9 mouse cellular contexts compared by ENCODE assay signal in genomic region chr4:149966252-149966651, GRCm38 (mm10). TPM values are rescaled to one million over a fixed set of nuclear protein-coding genes. Genes with fewer than 3 reads are reported as not detected.
DNase-seq lines count a peak whose midpoint lies in the region; ATAC-seq and TF ChIP-seq lines count a peak whose summit lies in the region.
"Had no signal": no experiment of that assay in that cellular context is flagged by ENCODE, and none has a peak within 500 bp of the region (broad histone marks: within the 10 kb centered on the region; RNA-seq: fewer than 3 reads in every experiment).

No protein-coding gene starts in this region.

- TF ChIP-seq CTCF in lung, embryonic 14.5 days (IDR thresholded peaks at IDR 0.05; ENCODE audit: low read depth) = no peak

- no peak overlapping the region for H3K27ac ChIP-seq in hindbrain, embryonic 16.5 days (ENCODE audit: low read depth, low read length)
- H3K27ac ChIP-seq in hindbrain, embryonic 12.5 days = no peak overlapping the region
- H3K27ac ChIP-seq in embryonic facial prominence, embryonic 15.5 days (replicated peaks) = no peak overlapping the region
- no peak overlapping the region for H3K27ac ChIP-seq in lung, embryonic 14.5 days (ENCODE audit: low read depth)
- H3K27ac ChIP-seq in midbrain, embryonic 10.5 days (replicated peaks) = no peak overlapping the region
- H3K27ac ChIP-seq: liver, embryonic 15.5 days had no signal

- no peaks in the 10 kb centered on the region for H3K9me3 ChIP-seq in hindbrain, embryonic 16.5 days (ENCODE audit: control insufficient read depth, low read length)
- no peaks in the 10 kb centered on the region for H3K9me3 ChIP-seq in hindbrain, embryonic 12.5 days (replicated peaks)
- H3K9me3 ChIP-seq in embryonic facial prominence, embryonic 15.5 days (replicated peaks) = no peaks in the 10 kb centered on the region
- H3K9me3 ChIP-seq in lung, embryonic 14.5 days (ENCODE audit: low read depth, low read length) = no peaks in the 10 kb centered on the region
- no peaks in the 10 kb centered on the region for H3K9me3 ChIP-seq in midbrain, embryonic 10.5 days (replicated peaks)
- H3K9me3 ChIP-seq: liver, embryonic 15.5 days had no signal

- no peaks in the 10 kb centered on the region for H3K36me3 ChIP-seq in hindbrain, embryonic 16.5 days (ENCODE audit: control insufficient read depth, insufficient read depth, low read length)
- H3K36me3 ChIP-seq in hindbrain, embryonic 12.5 days = no peaks in the 10 kb centered on the region
- H3K36me3 ChIP-seq in embryonic facial prominence, embryonic 15.5 days = no peaks in the 10 kb centered on the region
- H3K36me3 ChIP-seq in lung, embryonic 14.5 days (ENCODE audit: insufficient read depth) = no peaks in the 10 kb centered on the region
- H3K36me3 ChIP-seq in midbrain, embryonic 10.5 days = no peaks in the 10 kb centered on the region
- H3K36me3 ChIP-seq: liver, embryonic 15.5 days had no signal

- no peak overlapping the region for H3K4me2 ChIP-seq in hindbrain, embryonic 16.5 days (ENCODE audit: low read length)
- H3K4me2 ChIP-seq in hindbrain, embryonic 12.5 days (replicated peaks) = no peak overlapping the region
- no peak overlapping the region for H3K4me2 ChIP-seq in embryonic facial prominence, embryonic 15.5 days (replicated peaks)
- H3K4me2 ChIP-seq in lung, embryonic 14.5 days = no peak overlapping the region
- H3K4me2 ChIP-seq: liver, embryonic 15.5 days had no signal

- ATAC-seq in hindbrain, embryonic 16.5 days = peak; percentile 60; the same call in 1 of the 2 replicates
- ATAC-seq in hindbrain, embryonic 12.5 days (ENCODE audit: low FRiP score) = no peak
- ATAC-seq in embryonic facial prominence, embryonic 15.5 days (ENCODE audit: insufficient number of reproducible peaks, low FRiP score, low TSS enrichment, low read depth) = 0 out of 2 replicates have a peak, but pooled peaks have one; percentile 39
- ATAC-seq in lung, embryonic 14.5 days (ENCODE audit: insufficient read depth) = peak; percentile 47; the same call in 1 of the 2 replicates
- ATAC-seq in CD4-positive, CD25-positive, alpha-beta regulatory T cell, adult 4 months = no peak

- 45% methylated on average over 5 of the region's 5 CpGs for WGBS in hindbrain, embryonic 16.5 days
- WGBS in hindbrain, embryonic 12.5 days = 62% methylated on average over 5 of the region's 5 CpGs
- 39% methylated on average over 5 of the region's 5 CpGs for WGBS in embryonic facial prominence, embryonic 15.5 days
- WGBS in lung, embryonic 14.5 days = 48% methylated on average over 5 of the region's 5 CpGs
- WGBS in midbrain, embryonic 10.5 days = 87% methylated on average over 5 of the region's 5 CpGs

- H3K4me3 ChIP-seq in hindbrain, embryonic 16.5 days (ENCODE audit: low read length) = no peak overlapping the region
- no peak overlapping the region for H3K4me3 ChIP-seq in hindbrain, embryonic 12.5 days
- H3K4me3 ChIP-seq in embryonic facial prominence, embryonic 15.5 days (replicated peaks) = no peak overlapping the region
- H3K4me3 ChIP-seq in lung, embryonic 14.5 days (ENCODE audit: low read depth, low read length) = no peak overlapping the region
- no peak overlapping the region for H3K4me3 ChIP-seq in midbrain, embryonic 10.5 days
- H3K4me3 ChIP-seq: liver, embryonic 15.5 days had no signal

- DNase-seq in adrenal gland, postnatal 14 days = peak; percentile 85
- DNase-seq in lung, embryonic 14.5 days = peak; percentile 78
- DNase-seq in layer of hippocampus, adult 11-12 months (ENCODE audit: low spot score) = no peak
- no peak for DNase-seq in midbrain, embryonic 10.5 days (ENCODE audit: low spot score)

- H3K9ac ChIP-seq in hindbrain, embryonic 16.5 days (ENCODE audit: low read depth, low read length) = no peak overlapping the region
- H3K9ac ChIP-seq in hindbrain, embryonic 12.5 days = no peak overlapping the region
- no peak overlapping the region for H3K9ac ChIP-seq in embryonic facial prominence, embryonic 15.5 days
- H3K9ac ChIP-seq in lung, embryonic 14.5 days = no peak overlapping the region
- H3K9ac ChIP-seq: liver, embryonic 15.5 days had no signal

- no peaks in the 10 kb centered on the region for H3K27me3 ChIP-seq in hindbrain, embryonic 16.5 days (replicated peaks; ENCODE audit: control insufficient read depth, insufficient read depth, low read length)
- no peaks in the 10 kb centered on the region; the same call in 1 of the 2 replicates for H3K27me3 ChIP-seq in hindbrain, embryonic 12.5 days
- no peaks in the 10 kb centered on the region for H3K27me3 ChIP-seq in embryonic facial prominence, embryonic 15.5 days
- no peaks in the 10 kb centered on the region for H3K27me3 ChIP-seq in lung, embryonic 14.5 days (ENCODE audit: insufficient read depth, low read length)
- H3K27me3 ChIP-seq in midbrain, embryonic 10.5 days (ENCODE audit: low read depth, poor library complexity, severe bottlenecking) = peaks cover 38% of the 10 kb centered on the region

- H3K4me1 ChIP-seq in hindbrain, embryonic 16.5 days (ENCODE audit: control insufficient read depth, insufficient read depth, low read depth, low read length) = no peaks in the 10 kb centered on the region
- peaks cover 9% of the 10 kb centered on the region; the same call in 1 of the 2 replicates for H3K4me1 ChIP-seq in hindbrain, embryonic 12.5 days
- peaks cover 30% of the 10 kb centered on the region for H3K4me1 ChIP-seq in embryonic facial prominence, embryonic 15.5 days
- H3K4me1 ChIP-seq in lung, embryonic 14.5 days (ENCODE audit: insufficient read depth) = 0 out of 2 replicates have a peak, but pooled peaks cover 5% of the 10 kb centered on the region
- H3K4me1 ChIP-seq in midbrain, embryonic 10.5 days = no peaks in the 10 kb centered on the region; the same call in 1 of the 2 replicates

RNA-seq across cellular contexts. Expression of gene Spsb1, which starts 11.4 kb away (rescaled TPM):
- 10.1 TPM in 2 replicates for polyA plus RNA-seq in hindbrain, embryonic 16.5 days (2015; fragmentation: Nextera tagmentation; extraction: Ambion mirVana)
- polyA plus RNA-seq in hindbrain, embryonic 12.5 days (2016; fragmentation: Nextera tagmentation; extraction: Ambion mirVana) = 15.5 and 17.8 TPM in 2 replicates
- total RNA-seq in adrenal gland, postnatal 14 days (2021) = 24.7 and 29.6 TPM in 2 replicates
- polyA plus RNA-seq in embryonic facial prominence, embryonic 15.5 days (2015; fragmentation: Nextera tagmentation; extraction: Ambion mirVana) = 17.5 and 18.2 TPM in 2 replicates
- 17.0 and 17.1 TPM in 2 replicates for polyA plus RNA-seq in lung, embryonic 14.5 days (2014; fragmentation: Nextera tagmentation; extraction: Ambion mirVana)
- 1 to 10 TPM; 4.5 to 7.9 TPM for polyA plus RNA-seq in CD4-positive, CD25-positive, alpha-beta regulatory T cell, adult 4 months (2017; shearing (Covaris generic))
- 8.3 and 8.7 TPM in 2 replicates for polyA plus RNA-seq in midbrain, embryonic 10.5 days (2016; fragmentation: Nextera tagmentation; extraction: Ambion mirVana)

RNA-seq across cellular contexts. Expression of gene H6pd, which starts 42.6 kb away (rescaled TPM):
- polyA plus RNA-seq in hindbrain, embryonic 16.5 days (2015; fragmentation: Nextera tagmentation; extraction: Ambion mirVana) = 2.9 and 3.5 TPM in 2 replicates
- 5.4 and 5.8 TPM in 2 replicates for polyA plus RNA-seq in hindbrain, embryonic 12.5 days (2016; fragmentation: Nextera tagmentation; extraction: Ambion mirVana)
- 115 and 132 TPM in 2 replicates for total RNA-seq in adrenal gland, postnatal 14 days (2021)
- polyA plus RNA-seq in embryonic facial prominence, embryonic 15.5 days (2015; fragmentation: Nextera tagmentation; extraction: Ambion mirVana) = 12.1 and 12.2 TPM in 2 replicates
- 20.4 and 22.0 TPM in 2 replicates for polyA plus RNA-seq in lung, embryonic 14.5 days (2014; fragmentation: Nextera tagmentation; extraction: Ambion mirVana)
- polyA plus RNA-seq in CD4-positive, CD25-positive, alpha-beta regulatory T cell, adult 4 months (2017; shearing (Covaris generic)) = 1 to 10 TPM; 4.1 to 4.4 TPM
- 3.7 and 4.0 TPM in 2 replicates for polyA plus RNA-seq in midbrain, embryonic 10.5 days (2016; fragmentation: Nextera tagmentation; extraction: Ambion mirVana)

Comparison
In these comparisons a context has a peak if more than half of its experiments do, and no peak if none do; other contexts are left out.
1. ATAC-seq: peak in hindbrain, embryonic 16.5 days (single experiment), embryonic facial prominence, embryonic 15.5 days (single experiment) and lung, embryonic 14.5 days (single experiment); none in hindbrain, embryonic 12.5 days (single experiment) and CD4-positive, CD25-positive, alpha-beta regulatory T cell, adult 4 months (single experiment).
2. DNase-seq: peak in adrenal gland, postnatal 14 days (single experiment) and lung, embryonic 14.5 days (single experiment); none in layer of hippocampus, adult 11-12 months (single experiment) and midbrain, embryonic 10.5 days (single experiment).